14 mouse cellular contexts compared by ENCODE assay signal in the genomic region with DNA sequence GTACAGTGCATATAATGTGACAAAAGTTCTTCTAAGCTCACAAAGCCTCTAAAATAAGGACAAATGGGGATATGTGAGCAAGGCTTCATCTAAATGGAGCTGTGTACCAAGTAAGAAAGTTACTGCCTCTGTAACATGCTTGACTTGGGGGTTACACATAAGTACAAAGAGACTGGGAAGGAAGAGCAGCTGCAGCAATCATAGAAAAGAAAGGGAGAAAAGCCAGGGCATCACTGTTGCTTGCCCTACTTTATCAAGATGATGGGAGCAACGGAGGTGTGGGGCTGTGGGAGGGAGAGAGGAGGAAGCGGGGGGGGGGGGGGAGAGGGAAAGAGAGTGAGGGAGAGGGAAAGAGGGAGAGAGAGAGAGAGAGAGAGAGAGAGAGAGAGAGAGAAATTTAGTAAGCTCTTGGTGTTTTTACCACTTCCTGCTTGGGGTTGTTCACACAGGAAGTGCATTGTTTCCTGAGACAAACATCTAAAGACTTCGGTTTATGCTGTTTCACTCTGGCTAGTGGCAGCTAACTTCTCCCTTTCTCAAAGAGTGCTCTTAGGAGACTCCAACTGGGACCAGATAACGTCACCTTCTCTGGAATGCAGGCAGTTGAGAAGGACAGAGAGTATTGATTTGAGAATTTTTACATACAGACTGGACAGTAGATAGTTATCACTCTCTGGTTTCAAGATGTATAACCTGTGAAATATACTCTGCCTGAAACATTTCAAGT.
A peak's percentile ranks its signal among the peaks of the same experiment; 100 is the strongest.
DNase-seq lines count a peak whose midpoint lies in the region; ATAC-seq and TF ChIP-seq lines count a peak whose summit lies in the region.
"Had no signal": no experiment of that assay in that cellular context is flagged by ENCODE, and none has a peak within 500 bp of the region (broad histone marks: within the 10 kb centered on the region; RNA-seq: fewer than 3 reads in every experiment).

No protein-coding gene starts in this region.

- no peak for TF ChIP-seq EP300 in liver, postnatal 0 days (IDR thresholded peaks at IDR 0.05; ENCODE audit: low read depth)
- TF ChIP-seq EP300 in stomach, postnatal 0 days (optimal IDR thresholded peaks at IDR 0.05) = no peak

- no peak for ATAC-seq in kidney, postnatal 0 days (replicated peaks; ENCODE audit: low FRiP score, low read depth)
- ATAC-seq in kidney, embryonic 14.5 days (ENCODE audit: low FRiP score, low TSS enrichment) = no peak
- ATAC-seq in liver, postnatal 0 days = peak; percentile 63
- no peak for ATAC-seq in stomach, postnatal 0 days (ENCODE audit: low FRiP score, low TSS enrichment)
- ATAC-seq: forebrain, embryonic 15.5 days; midbrain, embryonic 16.5 days had no signal

- TF ChIP-seq POLR2A in thymus, adult 2 months (IDR thresholded peaks at IDR 0.05; ENCODE audit: control insufficient read depth, extremely low read depth, insufficient read depth, low read length, poor library complexity) = no peak

- no peaks in the 10 kb centered on the region for H3K9me3 ChIP-seq in kidney, postnatal 0 days (replicated peaks; ENCODE audit: low read length)
- no peaks in the 10 kb centered on the region for H3K9me3 ChIP-seq in kidney, embryonic 14.5 days (ENCODE audit: control insufficient read depth, low read length)
- no peaks in the 10 kb centered on the region for H3K9me3 ChIP-seq in liver, postnatal 0 days (ENCODE audit: low read length)
- no peaks in the 10 kb centered on the region for H3K9me3 ChIP-seq in stomach, postnatal 0 days (ENCODE audit: control insufficient read depth, low read length)
- H3K9me3 ChIP-seq: embryonic facial prominence, embryonic 12.5 days; forebrain, embryonic 15.5 days had no signal

- no peak overlapping the region for H3K4me2 ChIP-seq in kidney, postnatal 0 days (ENCODE audit: low read length)
- H3K4me2 ChIP-seq in kidney, embryonic 14.5 days (replicated peaks; ENCODE audit: low read depth, low read length) = no peak overlapping the region
- H3K4me2 ChIP-seq in liver, postnatal 0 days (ENCODE audit: low read depth, low read length) = no peak overlapping the region
- H3K4me2 ChIP-seq in stomach, postnatal 0 days (replicated peaks; ENCODE audit: low read depth) = no peak overlapping the region
- H3K4me2 ChIP-seq: embryonic facial prominence, embryonic 12.5 days; forebrain, embryonic 15.5 days had no signal

- H3K27me3 ChIP-seq in kidney, postnatal 0 days (ENCODE audit: insufficient read depth, low read length) = no peaks in the 10 kb centered on the region
- H3K27me3 ChIP-seq in kidney, embryonic 14.5 days (ENCODE audit: control insufficient read depth, insufficient read depth, low read length) = no peaks in the 10 kb centered on the region
- H3K27me3 ChIP-seq in liver, postnatal 0 days (ENCODE audit: insufficient read depth, low read length) = no peaks in the 10 kb centered on the region
- H3K27me3 ChIP-seq in thymus, adult 2 months (ENCODE audit: control insufficient read depth, insufficient read depth, low read length) = no peaks in the 10 kb centered on the region
- H3K27me3 ChIP-seq in stomach, postnatal 0 days (ENCODE audit: control insufficient read depth, insufficient read depth, low read length) = no peaks in the 10 kb centered on the region
- H3K27me3 ChIP-seq: embryonic facial prominence, embryonic 12.5 days; forebrain, embryonic 15.5 days had no signal

- TF ChIP-seq CTCF in kidney, postnatal 0 days (IDR thresholded peaks at IDR 0.05; ENCODE audit: low read depth) = no peak
- TF ChIP-seq CTCF in liver, postnatal 0 days (IDR thresholded peaks at IDR 0.05; ENCODE audit: low read depth) = no peak
- TF ChIP-seq CTCF in thymus, adult 2 months (IDR thresholded peaks at IDR 0.05; ENCODE audit: borderline replicate concordance, control insufficient read depth, extremely low read depth, insufficient read depth, low read length, poor library complexity) = no peak
- TF ChIP-seq CTCF in stomach, postnatal 0 days (IDR thresholded peaks at IDR 0.05; ENCODE audit: low read depth) = no peak

- 64% methylated on average over 3 of the region's 4 CpGs for WGBS in kidney, postnatal 0 days
- 68% methylated on average over 3 of the region's 4 CpGs for WGBS in kidney, embryonic 14.5 days
- WGBS in liver, postnatal 0 days (ENCODE audit: insufficient replicate concordance) = 20% methylated on average over 3 of the region's 4 CpGs
- WGBS in thymus, adult 2 months = 3% methylated on average over 4 of the region's 4 CpGs
- WGBS in stomach, postnatal 0 days = 42% methylated on average over 3 of the region's 4 CpGs

- no peak overlapping the region for H3K9ac ChIP-seq in kidney, postnatal 0 days (ENCODE audit: low read depth, low read length)
- H3K9ac ChIP-seq in kidney, embryonic 14.5 days (ENCODE audit: low read depth, low read length) = no peak overlapping the region
- no peak overlapping the region for H3K9ac ChIP-seq in liver, postnatal 0 days (replicated peaks)
- no peak overlapping the region for H3K9ac ChIP-seq in stomach, postnatal 0 days (ENCODE audit: low read length)
- H3K9ac ChIP-seq: embryonic facial prominence, embryonic 12.5 days; forebrain, embryonic 15.5 days had no signal

- no peak overlapping the region for H3K27ac ChIP-seq in kidney, postnatal 0 days
- no peak overlapping the region for H3K27ac ChIP-seq in kidney, embryonic 14.5 days (ENCODE audit: low read depth, low read length)
- H3K27ac ChIP-seq in liver, postnatal 0 days (ENCODE audit: low read depth) = no peak overlapping the region
- H3K27ac ChIP-seq in thymus, adult 2 months (ENCODE audit: control insufficient read depth, insufficient read depth, low read length) = peak overlapping the region; percentile 86
- no peak overlapping the region for H3K27ac ChIP-seq in stomach, postnatal 0 days (replicated peaks)
- H3K27ac ChIP-seq: embryonic facial prominence, embryonic 12.5 days; forebrain, embryonic 15.5 days had no signal

- H3K36me3 ChIP-seq in kidney, postnatal 0 days (ENCODE audit: insufficient read depth, low read length) = 0 out of 2 replicates have a peak, but pooled peaks cover 2% of the 10 kb centered on the region
- peaks cover 2% of the 10 kb centered on the region; the same call in 1 of the 2 replicates for H3K36me3 ChIP-seq in kidney, embryonic 14.5 days (ENCODE audit: control insufficient read depth, insufficient read depth, low read length)
- H3K36me3 ChIP-seq in liver, postnatal 0 days (replicated peaks; ENCODE audit: insufficient read depth, low read length) = no peaks in the 10 kb centered on the region; the same call in 1 of the 2 replicates
- H3K36me3 ChIP-seq in thymus, adult 2 months (ENCODE audit: control insufficient read depth, insufficient read depth, low read length) = no peaks in the 10 kb centered on the region
- no peaks in the 10 kb centered on the region for H3K36me3 ChIP-seq in stomach, postnatal 0 days (ENCODE audit: control insufficient read depth, insufficient read depth, low read length)
- H3K36me3 ChIP-seq: embryonic facial prominence, embryonic 12.5 days; forebrain, embryonic 15.5 days had no signal

- peak; percentile 10 for DNase-seq in kidney, postnatal 0 days (ENCODE audit: low spot score)
- DNase-seq in R1 (ENCODE audit: low read depth, low spot score) = peak; percentile 33
- no peak for DNase-seq in liver, postnatal 0 days
- peak; percentile 72 for DNase-seq in thymus, adult 2 months
- DNase-seq in stomach, postnatal 0 days (ENCODE audit: low spot score) = no peak
- no peak for DNase-seq in urinary bladder, postnatal 10 days (ENCODE audit: low spot score)
- no peak for DNase-seq in embryo, embryonic 10.5 days (ENCODE audit: low spot score)
- DNase-seq: cerebellum, adult 8-10 months; heart, adult 18-20 months; kidney, adult 8-10 months had no signal

- no peak overlapping the region for H3K4me3 ChIP-seq in kidney, postnatal 0 days (replicated peaks; ENCODE audit: low read depth, low read length)
- H3K4me3 ChIP-seq in kidney, embryonic 14.5 days (ENCODE audit: low read length) = no peak overlapping the region
- H3K4me3 ChIP-seq in liver, postnatal 0 days (ENCODE audit: low read depth, low read length) = no peak overlapping the region
- H3K4me3 ChIP-seq in thymus, adult 2 months (ENCODE audit: control insufficient read depth, insufficient read depth, low read length) = no peak overlapping the region
- no peak overlapping the region for H3K4me3 ChIP-seq in stomach, postnatal 0 days (ENCODE audit: low read depth, low read length)
- H3K4me3 ChIP-seq: embryonic facial prominence, embryonic 12.5 days; forebrain, embryonic 15.5 days had no signal

- no peaks in the 10 kb centered on the region for H3K4me1 ChIP-seq in kidney, postnatal 0 days (replicated peaks; ENCODE audit: insufficient read depth, low read length)
- no peaks in the 10 kb centered on the region for H3K4me1 ChIP-seq in kidney, embryonic 14.5 days (ENCODE audit: control insufficient read depth, insufficient read depth, low read length)
- no peaks in the 10 kb centered on the region for H3K4me1 ChIP-seq in liver, postnatal 0 days (ENCODE audit: insufficient read depth)
- H3K4me1 ChIP-seq in thymus, adult 2 months (replicated peaks; ENCODE audit: control insufficient read depth, insufficient read depth, low read length) = peaks cover 18% of the 10 kb centered on the region
- no peaks in the 10 kb centered on the region for H3K4me1 ChIP-seq in stomach, postnatal 0 days (replicated peaks; ENCODE audit: control insufficient read depth, insufficient read depth)
- H3K4me1 ChIP-seq: embryonic facial prominence, embryonic 12.5 days; forebrain, embryonic 15.5 days had no signal

Comparison
In these comparisons a context has a peak if more than half of its experiments do, and no peak if none do; other contexts are left out.
1. DNase-seq: peak in kidney, postnatal 0 days (single experiment), R1 (single experiment) and thymus, adult 2 months (single experiment); none in liver, postnatal 0 days (single experiment), stomach, postnatal 0 days (single experiment), urinary bladder, postnatal 10 days (single experiment) and embryo, embryonic 10.5 days (single experiment).